7 mouse cellular contexts compared by ENCODE assay signal in genomic region chr19:47820832-47821493, GRCm38 (mm10). TPM values are rescaled to one million over a fixed set of nuclear protein-coding genes. Genes with fewer than 3 reads are reported as not detected.
DNase-seq lines count a peak whose midpoint lies in the region; ATAC-seq and TF ChIP-seq lines count a peak whose summit lies in the region.

No protein-coding gene starts in this region.

- no peak overlapping the region for H3K4me3 ChIP-seq in forebrain, embryonic 13.5 days
- H3K4me3 ChIP-seq in midbrain, embryonic 11.5 days (ENCODE audit: low read depth, low read length): no peak overlapping the region

- no peak for DNase-seq in Patski (ENCODE audit: low read depth, low spot score)
- peak; percentile 41 for DNase-seq in c-Kit-negative CD71-positive TER-119-positive erythroid progenitor cells, embryonic 14.5 days (ENCODE audit: low read depth, low spot score)
- peak; percentile 53 for DNase-seq in hindlimb bud, embryonic 11.5 days (ENCODE audit: extremely low spot score, low read depth, low spot score)
- DNase-seq in left cerebral cortex, adult 8-10 months (ENCODE audit: low spot score in 2 of 2): peak; percentile 38 to 56
- DNase-seq in midbrain, embryonic 11.5 days (ENCODE audit: low spot score, missing footprints): peak; percentile 95
- peak; percentile 62 for DNase-seq in right cerebral cortex, postnatal 4 days

- ATAC-seq in Patski: peak; percentile 73
- peak; percentile 65; the same call in 1 of the 2 replicates for ATAC-seq in forebrain, embryonic 13.5 days
- peak; percentile 46; the same call in 1 of the 2 replicates for ATAC-seq in midbrain, embryonic 11.5 days (ENCODE audit: low FRiP score)

- POLR2A ChIA-PET in Patski (lab: Charles Lee): no interaction called here

- no peak overlapping the region for H3K27ac ChIP-seq in forebrain, embryonic 13.5 days
- H3K27ac ChIP-seq in midbrain, embryonic 11.5 days (ENCODE audit: low read depth, low read length): no peak overlapping the region

- peak; percentile 68 for TF ChIP-seq CTCF in Patski (IDR thresholded peaks at IDR 0.05)

- peaks cover 33% of the 10 kb centered on the region for H3K27me3 ChIP-seq in Patski
- H3K27me3 ChIP-seq in forebrain, embryonic 13.5 days: 0 out of 2 replicates have a peak, but pooled peaks cover 5% of the 10 kb centered on the region
- H3K27me3 ChIP-seq in midbrain, embryonic 11.5 days (ENCODE audit: control insufficient read depth, insufficient read depth, low read length): no peaks in the 10 kb centered on the region

- in situ Hi-C loops in Patski (cut with MboI; ENCODE audit: low pct_unique_long_range_greater_than_20kb): loop anchor here (10.0 kb wide), 2 partner anchors 166 to 466 kb away; no protein-coding TSS in a partner anchor

- H3K9ac ChIP-seq in forebrain, embryonic 13.5 days: no peak overlapping the region
- H3K9ac ChIP-seq in midbrain, embryonic 11.5 days (ENCODE audit: low read length): no peak overlapping the region

- H3K4me2 ChIP-seq in forebrain, embryonic 13.5 days: no peak overlapping the region
- no peak overlapping the region for H3K4me2 ChIP-seq in midbrain, embryonic 11.5 days

- H3K36me3 ChIP-seq in forebrain, embryonic 13.5 days (ENCODE audit: poor library complexity, severe bottlenecking): no peaks in the 10 kb centered on the region
- no peaks in the 10 kb centered on the region for H3K36me3 ChIP-seq in midbrain, embryonic 11.5 days (ENCODE audit: control insufficient read depth, insufficient read depth, low read length)

- no peaks in the 10 kb centered on the region for H3K4me1 ChIP-seq in forebrain, embryonic 13.5 days
- H3K4me1 ChIP-seq in midbrain, embryonic 11.5 days (ENCODE audit: control insufficient read depth, insufficient read depth, low read length): no peaks in the 10 kb centered on the region

- 21% methylated on average over 8 of the region's 9 CpGs for WGBS in forebrain, embryonic 13.5 days
- WGBS in midbrain, embryonic 11.5 days: 22% methylated on average over 9 of the region's 9 CpGs

- H3K9me3 ChIP-seq in forebrain, embryonic 13.5 days (replicated peaks): no peaks in the 10 kb centered on the region
- no peaks in the 10 kb centered on the region for H3K9me3 ChIP-seq in midbrain, embryonic 11.5 days (ENCODE audit: control insufficient read depth, low read length)

- CTCF ChIA-PET in Patski (lab: Charles Lee): interaction anchor here (0.6 kb wide), 1 partner anchor 313 kb away, joined by 3 read pairs; no protein-coding TSS in a partner anchor

RNA-seq across cellular contexts. Expression of gene Gsto1, which starts 33.8 kb away (rescaled TPM):
- polyA plus RNA-seq in Patski (2021): 86.5 TPM
- 74.9 and 80.3 TPM in 2 replicates for polyA plus RNA-seq in forebrain, embryonic 13.5 days (2015; fragmentation: Nextera tagmentation; extraction: Ambion mirVana)
- total RNA-seq in left cerebral cortex, adult 8-10 months (2022): 10 to 100 TPM; 47.5 to 55.8 (median 51.4) TPM
- polyA plus RNA-seq in midbrain, embryonic 11.5 days (2014; fragmentation: Nextera tagmentation; extraction: Ambion mirVana): 78.9 and 81.1 TPM in 2 replicates

RNA-seq across cellular contexts. Expression of gene Gsto2, which starts 44.4 kb away (rescaled TPM):
- polyA plus RNA-seq in Patski (2021): 2.0 TPM
- polyA plus RNA-seq in forebrain, embryonic 13.5 days (2015; fragmentation: Nextera tagmentation; extraction: Ambion mirVana): 1.2 and 1.8 TPM in 2 replicates
- total RNA-seq in left cerebral cortex, adult 8-10 months (2022): 1 to 10 TPM; 1.5 to 2.6 (median 2.2) TPM
- 1.4 and 1.8 TPM in 2 replicates for polyA plus RNA-seq in midbrain, embryonic 11.5 days (2014; fragmentation: Nextera tagmentation; extraction: Ambion mirVana)
